Mouse (Mus musculus) MEL (cell line): ENCODE results near the gene Hoxa5.

Experiments
- CTCF ChIP-seq, 3 experiments: IDR thresholded peaks in 2 of 3; conservative IDR thresholded peaks in 1 of 3; 2 replicates each; pipeline ENCODE4 v1.5.1; 2011 to 2012; ENCODE audit warnings: low read length in 3 of 3, low read depth in 2 of 3, mild to moderate bottlenecking in 2 of 3, improper control_type of control experiment in 1 of 3, inconsistent platforms in 1 of 3, mixed read lengths in 1 of 3, moderate library complexity in 1 of 3; ENCODE audit not compliant: control insufficient read depth in 1 of 3, insufficient read depth in 1 of 3, poor library complexity in 1 of 3, severe bottlenecking in 1 of 3
- EP300 ChIP-seq, 2 experiments: IDR thresholded peaks; 2 replicates each; pipeline ENCODE4 v1.6.1; 2011; ENCODE audit warnings: improper control_type of control experiment in 2 of 2, low read length in 2 of 2, low read depth in 1 of 2, mild to moderate bottlenecking in 1 of 2
- GABPA ChIP-seq: IDR thresholded peaks from 2 replicates; pipeline ENCODE4 v1.6.1; 2012; ENCODE audit warnings: low read depth, mild to moderate bottlenecking, inconsistent platforms, low read length, improper control_type of control experiment, moderate library complexity
- KAT2A ChIP-seq: conservative IDR thresholded peaks from 2 replicates; pipeline ENCODE4 v1.6.1; 2012; ENCODE audit warnings: low read depth, low read length, improper control_type of control experiment, inconsistent platforms
- MEF2A ChIP-seq: IDR thresholded peaks from 2 replicates; pipeline ENCODE4 v1.6.1; 2014; ENCODE audit warnings: low read depth, mild to moderate bottlenecking, inconsistent platforms, low read length, improper control_type of control experiment; ENCODE audit not compliant: poor library complexity, insufficient replicate concordance, severe bottlenecking; ENCODE audit errors: extremely low read depth
- MXI1 ChIP-seq: IDR thresholded peaks from 2 replicates; pipeline ENCODE4 v1.6.1; 2011; ENCODE audit warnings: mild to moderate bottlenecking, low read depth, low read length, improper control_type of control experiment
- NRF1 ChIP-seq: IDR thresholded peaks from 2 replicates; pipeline ENCODE4 v1.6.1; 2014; ENCODE audit warnings: low read depth, mild to moderate bottlenecking, inconsistent platforms, low read length, improper control_type of control experiment, moderate library complexity; ENCODE audit not compliant: poor library complexity, insufficient read depth, severe bottlenecking

DNA sequence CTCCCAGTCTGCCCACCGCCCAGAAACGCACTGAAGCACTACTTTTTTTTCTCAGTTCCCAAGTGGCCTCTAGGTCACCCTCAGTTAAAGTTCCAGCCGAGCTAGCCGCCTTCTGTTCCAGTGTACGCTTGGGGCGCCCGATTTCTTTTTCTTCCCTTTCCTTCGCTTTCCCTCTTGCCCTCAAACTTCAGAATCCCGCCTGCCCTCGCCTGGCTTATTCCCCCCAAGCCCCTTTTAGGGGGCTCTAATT, 1.3 kb downstream of the Hoxa5 start:
- TF ChIP-seq GABPA (no peak), CTCF (IDR thresholded peaks at IDR 0.05 in 2 of 3, conservative IDR thresholded peaks at IDR 0.05 in 1 of 3; ENCODE audit: control insufficient read depth in 1 of 3, insufficient read depth in 1 of 3, low read depth in 2 of 3, low read length in 3 of 3, poor library complexity in 1 of 3, severe bottlenecking in 1 of 3) (no peak), MEF2A (no peak), MXI1 (no peak), KAT2A (no peak), EP300 (IDR thresholded peaks at IDR 0.05; ENCODE audit: low read depth in 1 of 2, low read length in 2 of 2) (no peak), NRF1 (no peak)
